Mouse (Mus musculus): ENCODE data around the gene Ppp1r16b.

GRCm38 (mm10) chr2:158745049-158745482, 79.9 kb downstream of the Ppp1r16b start:
- peak; percentile 90 for TF ChIP-seq CTCF (IDR thresholded peaks at IDR 0.05)
- TF ChIP-seq EP300 (IDR thresholded peaks at IDR 0.05), result no peak
